Mouse (Mus musculus) lung, adult 2 months (tissue): ENCODE measurements around the gene Bhlha15.

ENCODE experiments used
- CTCF ChIP-seq: fragments of 200-500 bp; IDR thresholded peaks from 2 replicates; pipeline ENCODE4 v1.5.1; 2011; ENCODE audit warnings: mild to moderate bottlenecking, low read length, control low read depth; ENCODE audit not compliant: insufficient read depth
- POLR2A ChIP-seq: fragments of 200-500 bp; IDR thresholded peaks from 2 replicates; pipeline ENCODE4 v1.6.1; 2011; ENCODE audit warnings: low read depth, mild to moderate bottlenecking, control low read depth, low read length, borderline replicate concordance; ENCODE audit errors: extremely low read depth

DNA sequence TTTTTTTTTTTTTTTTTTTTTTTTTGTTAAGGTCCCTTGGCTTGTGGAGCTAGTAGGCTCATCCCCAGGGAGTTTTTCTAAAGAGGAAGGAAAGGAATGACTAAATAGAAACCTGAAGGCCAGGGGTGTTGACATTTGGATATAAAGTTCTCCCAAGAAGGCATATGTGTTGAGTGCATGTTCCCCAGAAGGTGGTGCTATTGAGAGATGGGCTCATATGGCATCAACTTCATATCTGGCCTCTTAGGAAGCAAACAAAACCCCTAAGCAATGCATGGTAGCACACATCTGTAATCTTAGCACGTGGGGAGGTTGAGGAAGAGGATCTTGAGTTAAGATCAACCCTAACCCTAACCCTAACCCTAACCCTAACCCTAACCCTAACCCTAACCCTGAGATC lies 41.3 kb downstream of the Bhlha15 start:
- TF ChIP-seq CTCF: peak; percentile 47; the same call in 1 of the 2 replicates
- TF ChIP-seq POLR2A: no peak
